Mouse (Mus musculus) gonadal fat pad, adult 2 months (tissue): ENCODE measurements at regions not wholly inside any gene's neighbourhood (a gene's known extent, or its start where the extent isn't known, plus 50 kb on each side); places are given as distances from the start of the nearest gene placed in this dataset.

ENCODE experiments used
- DNase-seq: peaks from one replicate; pipeline ENCODE4 v3.0.0-alpha.2; 2012; ENCODE audit warnings: low read depth

DNA sequence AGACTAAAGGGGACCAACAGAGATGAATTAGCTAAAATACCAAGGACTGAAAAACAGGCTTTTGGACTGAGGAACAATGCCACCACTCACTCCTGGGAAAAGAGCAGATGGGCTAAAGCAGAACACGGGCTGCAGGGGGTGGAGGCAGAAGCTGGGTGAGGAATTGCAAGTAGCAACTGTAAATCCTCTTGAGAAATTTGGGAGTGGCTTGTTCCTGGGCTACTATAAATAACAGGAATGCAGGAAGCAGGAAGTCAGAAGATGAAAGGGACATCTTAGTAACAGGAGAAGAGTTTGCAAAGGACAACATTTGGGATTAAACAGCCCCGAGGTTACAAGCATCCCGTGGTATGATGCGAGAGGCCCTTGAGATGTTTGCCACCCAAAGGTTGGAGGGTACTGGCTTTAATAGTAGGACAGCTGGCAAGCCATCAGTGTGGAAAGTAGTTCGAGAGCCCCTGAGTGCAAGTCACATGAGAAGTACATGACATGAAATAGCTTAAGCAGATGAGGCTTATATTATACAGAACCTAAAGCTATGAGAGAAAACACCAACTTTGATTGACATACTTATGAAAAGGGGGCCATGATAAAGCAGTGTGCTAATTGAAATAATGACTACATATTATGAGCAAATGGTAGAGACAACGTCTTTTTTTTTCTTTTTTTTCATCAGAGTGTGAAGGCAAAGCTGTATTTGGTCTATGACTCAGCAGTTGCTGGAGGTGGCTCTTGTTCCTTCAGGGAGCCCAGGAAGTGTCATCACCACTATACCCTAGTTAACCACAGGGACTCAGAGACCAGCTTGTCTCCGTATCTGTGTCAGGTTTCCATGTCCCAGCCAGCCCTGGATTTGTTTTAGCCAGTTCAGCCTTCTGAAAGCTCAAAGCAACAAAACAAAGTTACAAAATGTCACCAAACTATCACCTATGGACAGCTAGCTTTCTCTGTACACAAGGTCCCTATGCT is 357.6 kb upstream of the Acvr2a start:
- no peak for DNase-seq

DNA sequence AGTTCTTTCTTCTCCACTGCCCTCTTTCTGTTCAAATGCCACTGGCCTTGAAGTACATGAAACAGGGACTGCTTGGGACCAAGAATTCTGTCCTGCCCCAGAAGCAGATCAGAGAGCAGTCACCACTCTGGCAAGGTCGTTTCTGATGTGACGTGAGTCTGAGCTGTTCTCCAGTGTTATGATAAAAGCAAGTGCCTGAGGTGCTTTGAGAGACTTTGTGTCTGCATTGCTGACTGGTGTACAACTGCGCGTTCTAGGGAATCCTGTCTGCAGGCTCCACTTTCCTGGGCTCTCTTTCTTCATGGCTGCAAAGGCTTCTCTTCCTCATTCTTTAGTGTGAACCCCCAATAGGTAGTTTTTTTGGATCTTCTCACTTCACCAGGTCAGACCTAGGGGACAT is 356.8 kb upstream of the Acvr2a start:
- DNase-seq, result no peak

DNA sequence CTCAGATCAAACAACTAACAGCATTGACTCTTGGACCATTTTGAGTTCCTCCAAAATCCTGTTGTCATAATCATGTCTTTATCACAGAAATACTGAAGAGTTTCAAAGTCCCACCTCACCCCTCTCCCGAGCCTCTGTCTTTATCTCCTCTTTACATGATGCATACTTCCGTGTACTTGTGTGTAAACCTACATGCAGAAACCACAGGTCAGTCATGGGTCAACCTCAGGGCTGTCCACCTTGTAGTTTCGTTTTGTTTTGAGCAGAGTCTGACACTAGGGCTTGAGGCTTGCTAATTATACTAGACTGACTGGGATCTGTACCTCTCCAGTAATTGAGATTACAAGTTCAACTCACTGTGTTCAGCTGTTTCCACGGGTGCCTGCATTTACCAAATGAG is 348.4 kb upstream of the Acvr2a start:
- DNase-seq, result no peak

GRCm38 (mm10) chr2:48468895-48469294 is 345.0 kb upstream of the Acvr2a start:
- DNase-seq, result no peak

GRCm38 (mm10) chr2:48469357-48469756 is 344.6 kb upstream of the Acvr2a start:
- DNase-seq, result no peak

DNA sequence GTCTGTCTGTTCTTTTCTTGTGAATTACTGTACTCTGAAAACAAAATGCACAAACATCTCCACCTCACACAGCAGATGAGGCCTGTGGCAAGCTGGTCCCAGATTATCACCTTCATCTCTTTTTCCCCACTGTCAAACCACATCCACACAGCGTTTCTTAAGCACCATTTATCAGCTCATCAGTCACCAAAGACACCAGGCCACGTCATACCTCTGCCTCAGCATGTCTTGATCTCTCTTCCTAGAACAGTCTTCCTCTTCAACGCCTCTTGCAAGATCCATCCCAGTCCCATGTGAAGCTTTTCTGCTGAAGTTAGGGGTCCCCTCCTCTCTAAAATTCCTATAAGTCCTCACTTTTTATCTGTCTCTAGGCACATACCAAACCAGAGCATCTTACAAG is 340.8 kb upstream of the Acvr2a start:
- DNase-seq, result no peak

DNA sequence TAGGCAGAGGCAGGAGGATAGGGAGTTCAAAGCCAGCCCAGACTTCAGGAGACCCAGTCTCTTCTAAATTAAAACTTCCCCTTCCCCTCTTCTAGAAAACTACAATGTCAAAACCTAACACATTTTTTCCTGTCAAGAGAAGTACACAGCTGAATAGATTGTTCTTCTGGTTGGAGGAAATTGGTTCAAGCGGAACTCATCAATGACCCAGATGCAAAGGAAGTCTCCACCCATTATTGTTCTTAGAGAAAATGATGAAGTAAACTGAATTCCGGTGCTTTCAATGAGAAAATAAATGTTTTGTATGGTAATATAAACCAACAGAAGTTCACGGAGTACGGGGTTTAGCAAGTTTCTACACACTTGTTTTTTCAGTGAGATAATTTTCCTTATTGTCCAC is 339.3 kb upstream of the Acvr2a start:
- DNase-seq, result no peak

DNA sequence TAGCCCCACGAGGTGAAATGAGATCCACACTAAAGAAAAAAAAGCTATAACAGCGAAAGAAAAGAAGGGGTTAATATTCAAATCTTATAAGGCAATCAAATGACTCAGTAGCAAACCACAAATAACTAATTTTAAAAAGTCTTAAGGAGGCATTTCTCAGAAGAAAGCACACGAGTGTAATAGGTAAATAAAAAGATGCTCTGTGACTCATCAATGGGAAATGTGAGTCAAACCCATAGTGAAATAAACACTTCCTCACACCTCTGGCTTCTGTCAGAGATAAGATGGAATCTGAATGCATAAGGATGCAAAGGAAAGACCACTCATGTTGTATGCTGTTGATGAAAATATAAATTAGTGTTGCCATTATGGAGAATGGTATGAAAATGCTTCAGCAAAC is 337.1 kb upstream of the Acvr2a start:
- DNase-seq, result no peak

- DNase-seq, result no peak
These were observed 336.6 kb upstream of the Acvr2a start for GRCm38 (mm10) chr2:48477336-48477735.

DNA sequence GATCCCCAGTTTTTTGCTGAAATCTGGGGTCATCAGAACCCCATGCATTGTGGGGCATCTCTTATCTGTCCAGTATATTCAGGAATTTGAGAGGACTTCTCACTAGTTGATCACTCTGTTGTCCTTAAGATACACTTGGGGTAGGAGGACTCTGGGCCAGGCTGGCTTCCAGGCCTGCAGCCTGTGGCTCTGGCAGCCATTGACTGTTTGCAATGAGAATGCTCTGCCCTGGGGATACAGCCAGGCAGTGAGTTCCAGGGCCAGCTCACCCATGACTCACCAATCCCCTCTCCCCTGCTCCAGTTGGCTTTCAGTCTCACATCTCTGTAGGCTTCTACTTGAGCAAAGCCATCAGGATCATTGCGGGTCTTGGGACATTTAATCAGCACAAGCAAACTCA is 334.3 kb upstream of the Acvr2a start:
- DNase-seq, result no peak

DNA sequence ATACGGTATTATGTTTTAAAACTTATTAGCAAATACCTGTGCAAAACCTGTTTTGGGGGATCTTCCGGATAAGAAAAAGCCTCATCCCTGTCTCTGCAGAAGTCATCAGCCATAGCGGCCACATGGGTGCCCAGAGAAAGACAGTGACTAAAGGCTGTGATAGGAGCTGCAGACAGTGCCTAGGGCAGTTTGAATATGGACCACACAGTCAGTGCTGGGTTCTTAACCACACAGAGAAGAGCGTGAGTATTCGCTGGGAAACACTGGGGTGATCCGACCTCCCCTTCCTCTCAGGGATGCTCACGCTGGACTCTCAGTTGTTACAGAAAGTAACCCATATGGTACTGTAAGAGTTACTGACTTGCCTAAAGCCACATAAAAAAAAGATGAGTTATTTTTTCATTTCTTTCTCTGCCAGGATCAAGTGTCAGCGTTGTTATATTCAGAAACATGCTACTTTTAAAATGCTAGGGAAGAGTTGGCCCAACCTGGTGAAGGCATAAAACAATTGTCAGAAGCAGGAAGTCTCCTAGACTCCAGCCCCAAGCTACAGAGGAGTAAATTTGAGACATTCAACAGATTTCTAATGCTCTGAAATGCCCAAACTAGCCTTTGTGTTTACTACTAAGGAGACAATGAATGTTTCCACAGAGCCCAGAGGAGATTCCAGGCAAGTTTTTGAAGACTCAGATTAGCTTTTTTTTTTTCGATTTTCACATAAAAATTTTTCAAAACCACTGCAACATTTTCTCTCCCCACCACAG is 333.3 kb upstream of the Acvr2a start:
- DNase-seq, result no peak

DNA sequence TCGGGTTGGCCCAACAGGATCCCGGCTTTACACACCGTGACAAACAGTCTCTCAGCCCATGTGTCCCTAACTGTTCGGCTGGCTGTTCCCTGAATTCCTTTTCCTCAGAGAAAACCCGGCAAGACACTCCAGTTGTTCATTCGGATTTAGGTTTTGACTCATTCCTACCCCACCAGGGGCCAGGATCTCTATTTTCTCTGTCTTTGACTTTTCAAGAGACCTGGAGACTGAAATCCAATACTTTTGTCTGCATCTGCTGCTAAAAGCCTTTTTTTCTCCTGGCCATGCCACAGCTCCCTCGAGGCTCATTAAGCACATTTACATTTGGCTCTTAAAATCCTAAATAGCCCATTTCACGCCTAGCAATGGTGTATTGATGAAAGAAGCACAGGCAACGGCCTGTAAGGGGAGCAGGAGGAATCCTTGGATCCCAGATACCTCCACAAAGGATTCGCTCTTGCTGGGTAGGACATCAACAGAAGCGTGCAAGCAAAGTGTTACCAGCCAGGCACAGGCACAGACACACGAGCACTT is 332.6 kb upstream of the Acvr2a start:
- DNase-seq, result no peak

DNA sequence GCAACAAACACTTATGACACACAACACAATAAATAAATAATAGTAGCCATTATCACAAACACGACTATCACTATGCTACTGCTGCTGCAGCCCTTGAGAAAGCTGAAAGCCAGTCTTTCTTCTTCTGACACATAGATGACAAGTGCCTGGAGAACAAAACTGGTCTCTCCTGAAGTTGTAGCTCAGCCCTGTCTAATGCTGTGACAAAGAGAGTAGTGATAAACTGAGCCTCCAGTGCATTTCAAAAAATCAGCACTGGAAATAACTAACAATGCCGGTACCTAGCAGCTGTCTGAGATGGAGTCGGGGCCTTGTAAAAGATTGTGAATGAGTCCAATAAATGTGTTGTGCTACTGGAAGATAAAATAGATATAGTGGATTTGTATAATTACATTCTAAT is 320.3 kb upstream of the Acvr2a start:
- DNase-seq, result no peak

GRCm38 (mm10) chr2:48494065-48494464 is 319.8 kb upstream of the Acvr2a start:
- DNase-seq, result no peak

DNA sequence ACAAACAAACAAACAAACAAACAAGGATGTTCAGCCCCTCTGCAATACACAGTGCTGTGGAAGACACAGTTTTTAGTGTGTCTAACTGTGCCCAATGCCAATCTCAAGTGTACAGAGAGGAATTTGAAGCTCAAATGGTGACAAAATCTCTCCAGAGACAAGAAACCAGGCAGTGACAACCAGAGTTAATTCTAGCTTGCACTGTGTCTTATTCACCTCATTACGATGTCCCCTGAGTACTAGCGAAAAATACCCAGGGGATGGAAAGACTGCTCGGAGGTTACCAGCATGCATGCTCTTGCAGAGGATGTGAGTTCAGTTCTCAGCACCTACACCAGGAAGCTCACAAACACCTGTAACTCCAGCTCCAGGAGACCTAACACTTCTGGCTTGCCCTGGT is 319.3 kb upstream of the Acvr2a start:
- no peak for DNase-seq

DNA sequence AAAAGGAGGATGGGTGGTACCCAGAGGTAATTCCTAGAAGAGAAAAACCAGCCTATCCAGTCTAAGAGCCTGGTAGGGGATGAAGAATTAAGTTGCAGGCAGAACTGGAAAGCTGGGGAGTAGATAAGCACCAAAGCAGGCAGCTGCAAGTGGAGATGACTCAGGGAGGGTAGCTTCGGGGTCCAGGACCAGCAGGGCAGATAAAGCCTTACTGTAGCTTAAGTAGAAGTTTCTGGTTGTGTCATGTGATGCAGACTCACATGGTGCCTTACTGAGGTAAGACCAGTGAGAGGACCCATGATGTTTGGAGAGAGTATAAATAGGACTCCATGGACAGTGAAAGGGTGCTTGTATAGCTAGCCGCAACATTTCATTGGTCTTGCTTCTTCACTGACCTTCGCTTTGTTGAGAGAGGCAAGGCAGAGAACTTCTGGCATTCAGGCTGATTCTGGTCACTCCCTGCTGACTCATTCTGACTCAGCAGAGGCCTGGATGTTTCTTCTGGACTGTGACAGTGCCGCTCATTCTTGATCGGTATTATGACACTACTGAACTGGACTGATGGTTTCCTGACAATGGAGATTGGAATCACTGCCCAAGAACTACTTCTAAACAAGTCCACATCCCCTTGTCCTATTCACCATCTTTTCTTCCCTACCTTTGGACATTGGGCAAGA is 315.7 kb upstream of the Acvr2a start:
- DNase-seq, result no peak

DNA sequence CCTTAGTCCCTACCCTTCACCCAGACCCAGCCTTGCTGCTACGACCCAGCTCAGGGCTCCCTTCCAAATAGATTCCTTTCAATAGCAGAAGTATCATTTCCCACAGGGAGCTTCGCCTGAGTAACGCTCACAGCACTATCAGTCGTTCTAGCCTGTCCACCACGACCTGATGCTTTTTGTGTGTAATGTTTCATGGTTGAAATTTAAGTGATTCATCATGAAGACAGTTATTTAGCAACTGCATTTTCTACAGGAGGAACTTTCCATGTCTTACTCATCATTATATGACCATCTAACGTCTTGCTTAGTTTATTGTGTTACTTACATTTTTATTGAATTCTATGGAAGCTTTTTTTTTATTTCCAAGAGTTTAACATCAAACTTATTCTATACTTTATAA is 314.5 kb upstream of the Acvr2a start:
- DNase-seq, result no peak

DNA sequence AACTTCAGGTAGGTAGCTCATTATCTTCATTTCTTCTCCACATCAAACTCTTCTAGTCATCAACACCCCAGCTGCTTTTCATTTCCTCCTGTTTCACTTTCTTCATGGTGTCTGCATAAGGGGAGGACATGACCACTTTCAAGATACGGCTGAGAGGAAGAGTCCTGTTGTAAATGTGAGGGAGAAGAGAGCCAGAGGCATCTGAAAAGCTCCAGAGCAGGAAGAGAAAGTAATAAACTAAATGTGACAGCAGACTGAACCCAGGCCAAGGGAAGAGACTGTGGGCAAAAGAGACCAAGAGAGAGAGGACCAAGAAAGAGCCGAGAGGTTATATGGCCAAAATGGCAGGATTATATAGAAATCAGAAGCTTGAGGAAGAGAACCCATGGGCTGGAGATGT is 312.5 kb upstream of the Acvr2a start:
- no peak for DNase-seq

DNA sequence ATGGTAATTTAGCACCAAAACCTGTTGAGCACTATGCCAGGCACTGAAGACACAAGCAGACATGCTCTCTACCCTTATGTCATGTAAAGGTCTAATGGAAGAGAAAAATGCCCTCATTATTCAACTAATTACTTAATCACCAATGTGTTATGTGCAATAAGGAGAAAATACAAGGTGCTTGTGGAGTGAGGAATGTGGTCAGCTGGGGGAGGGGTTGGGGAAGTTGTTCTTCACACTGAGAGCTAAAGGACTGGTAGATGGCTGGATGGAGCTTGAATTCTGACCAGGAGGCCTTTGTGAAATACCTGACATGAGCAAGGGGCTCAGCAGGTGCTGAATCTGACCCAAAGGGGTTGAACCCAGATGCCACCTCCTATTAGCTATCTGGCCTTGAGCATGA is 300.1 kb upstream of the Acvr2a start:
- DNase-seq, result no peak

GRCm38 (mm10) chr2:48519838-48520404 is 294.0 kb upstream of the Acvr2a start:
- DNase-seq, result no peak

DNA sequence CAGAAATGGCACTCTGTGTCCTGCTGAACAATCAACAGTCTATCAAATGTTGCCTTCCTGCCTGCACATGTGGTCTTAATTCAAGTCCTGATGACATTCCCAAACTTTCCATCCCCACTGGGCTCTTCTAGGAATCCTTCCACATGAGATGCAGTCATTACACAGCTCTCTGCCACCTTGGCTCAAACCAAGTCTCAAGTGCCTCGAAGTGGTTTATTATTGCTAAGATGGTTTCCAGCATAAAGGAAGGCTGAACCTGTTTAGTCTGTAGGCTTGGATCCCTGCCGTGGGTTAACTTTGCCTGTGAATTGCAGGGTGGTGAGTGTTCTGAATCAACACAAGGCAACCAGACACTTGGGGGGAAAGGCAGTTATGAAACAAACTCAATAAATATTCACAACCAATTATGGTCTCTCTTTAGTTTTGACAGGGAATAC is 293.4 kb upstream of the Acvr2a start:
- DNase-seq, result no peak

- DNase-seq, result no peak
These were observed 278.5 kb upstream of the Acvr2a start for GRCm38 (mm10) chr2:48535453-48535852.
